Mouse (Mus musculus): Measurements from ENCODE around the gene Tacc3.

DNA sequence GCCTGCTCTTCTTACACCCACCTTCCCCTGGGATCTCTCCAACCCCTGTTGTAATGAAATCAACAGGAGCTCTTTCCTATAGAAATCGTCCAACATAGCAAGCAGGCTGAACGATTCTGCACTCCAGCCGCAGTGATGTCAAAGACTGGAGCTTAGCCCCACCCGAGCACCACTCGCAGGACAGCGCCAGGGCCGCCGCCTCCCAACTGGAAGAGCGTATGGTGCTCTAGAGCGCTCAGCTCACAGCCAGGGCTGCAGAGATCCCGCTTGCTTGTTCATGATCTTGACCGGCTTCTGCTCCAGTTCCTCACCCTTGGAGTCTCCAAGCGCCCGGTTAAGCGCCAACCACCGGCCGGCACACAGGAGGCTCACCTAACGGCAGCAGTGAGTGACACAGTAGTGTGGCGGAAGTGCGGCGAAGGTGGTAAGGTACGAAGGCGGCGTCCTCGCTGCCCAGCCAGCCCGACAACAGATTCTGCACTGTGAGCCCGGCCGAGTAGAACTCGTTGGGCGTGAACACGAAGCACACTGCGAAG is 609 bp upstream of the Tacc3 start:
- TF ChIP-seq CTCF (IDR thresholded peaks at IDR 0.05; ENCODE audit: borderline replicate concordance, insufficient read depth, low read length) = no peak
- TF ChIP-seq POLR2A (IDR thresholded peaks at IDR 0.05; ENCODE audit: low read depth, low read length) = no peak
